Mouse (Mus musculus) monocyte, adult 2 months (primary cell): ENCODE results near the gene Cdc6.

Experiments
- DNase-seq, 2 experiments: peaks; one replicate each; pipeline ENCODE4 v3.0.0; 2022; ENCODE audit warnings: low spot score in 2 of 2, low read depth in 1 of 2

The Cdc6 gene

GRCm38 (mm10) chr11:98972801-98973360 lies 65.3 kb downstream of the Cdc6 start:
- no peak for DNase-seq
